Comparison of ENCODE assay signal across 35 mouse cellular contexts in genomic region chr12:49830665-49831064, GRCm38 (mm10).
A peak's percentile ranks its signal among the peaks of the same experiment; 100 is the strongest.
DNase-seq lines count a peak whose midpoint lies in the region; ATAC-seq and TF ChIP-seq lines count a peak whose summit lies in the region.
"Had no signal": no experiment of that assay in that cellular context is flagged by ENCODE, and none has a peak within 500 bp of the region (broad histone marks: within the 10 kb centered on the region; RNA-seq: fewer than 3 reads in every experiment).

No protein-coding gene starts in this region.

- no peak overlapping the region for H3K4me3 ChIP-seq in liver, postnatal 0 days (ENCODE audit: low read depth, low read length)
- H3K4me3 ChIP-seq: embryonic facial prominence, embryonic 13.5 days; hindbrain, embryonic 12.5 days; intestine, embryonic 15.5 days; left cerebral cortex, adult 2 months; limb, embryonic 13.5 days; megakaryocyte, embryonic 14.5 days; midbrain, embryonic 12.5 days; neural tube, embryonic 13.5 days had no signal

- H3K4me2 ChIP-seq in liver, postnatal 0 days (ENCODE audit: low read depth, low read length), result no peak overlapping the region
- H3K4me2 ChIP-seq: embryonic facial prominence, embryonic 13.5 days; heart, embryonic 11.5 days; hindbrain, embryonic 12.5 days; intestine, embryonic 15.5 days; limb, embryonic 13.5 days; liver, embryonic 11.5 days; midbrain, embryonic 12.5 days; neural tube, embryonic 13.5 days had no signal

- no peak for TF ChIP-seq EP300 in liver, postnatal 0 days (IDR thresholded peaks at IDR 0.05; ENCODE audit: low read depth)

- no peak for TF ChIP-seq CTCF in liver, postnatal 0 days (IDR thresholded peaks at IDR 0.05; ENCODE audit: low read depth)

- no peak overlapping the region for H3K27ac ChIP-seq in liver, postnatal 0 days (ENCODE audit: low read depth)
- H3K27ac ChIP-seq: embryonic facial prominence, embryonic 13.5 days; hindbrain, embryonic 12.5 days; hindbrain, postnatal 0 days; intestine, embryonic 15.5 days; limb, embryonic 13.5 days; midbrain, embryonic 12.5 days; neural tube, embryonic 13.5 days; stomach, postnatal 0 days had no signal

- peak; percentile 1 for DNase-seq in cerebellum, adult 9-10 months
- no peak for DNase-seq in cerebellum, adult 11 months
- DNase-seq in frontal cortex, postnatal 25 days (ENCODE audit: low spot score in 2 of 2), result no peak
- DNase-seq in right cerebral cortex, postnatal 10 days (ENCODE audit: low spot score in 2 of 2), result peak; percentile 45 to 58
- no peak for DNase-seq in right cerebral cortex, postnatal 14 days
- DNase-seq in embryo, embryonic 9.5 days (ENCODE audit: extremely low spot score), result no peak
- no peak for DNase-seq in liver, postnatal 0 days
- DNase-seq: adrenal gland, adult 2 months; adrenal gland, postnatal 36 days; cerebellum, adult 8-10 months; embryo, embryonic 11 days; gastrocnemius, postnatal 25 days; heart, adult 11 months; heart, postnatal 36 days; kidney, adult 2 months; kidney, postnatal 36 days; lung, postnatal 4 days; right cerebral cortex, postnatal 4 days; thymus, adult 2 months; thymus, postnatal 36 days had no signal

- no peaks in the 10 kb centered on the region for H3K4me1 ChIP-seq in liver, postnatal 0 days (ENCODE audit: insufficient read depth)
- H3K4me1 ChIP-seq: embryonic facial prominence, embryonic 13.5 days; hindbrain, embryonic 12.5 days; intestine, embryonic 15.5 days; megakaryocyte, embryonic 14.5 days; midbrain, embryonic 12.5 days; neural tube, embryonic 13.5 days had no signal

- 70% methylated on average over 4 of the region's 4 CpGs for WGBS in liver, postnatal 0 days (ENCODE audit: insufficient replicate concordance)

- H3K36me3 ChIP-seq in liver, postnatal 0 days (replicated peaks; ENCODE audit: insufficient read depth, low read length), result no peaks in the 10 kb centered on the region
- H3K36me3 ChIP-seq: embryonic facial prominence, embryonic 13.5 days; hindbrain, embryonic 12.5 days; intestine, embryonic 15.5 days; limb, embryonic 13.5 days; midbrain, embryonic 12.5 days; neural tube, embryonic 13.5 days had no signal

- no peaks in the 10 kb centered on the region for H3K9me3 ChIP-seq in liver, postnatal 0 days (ENCODE audit: low read length)
- H3K9me3 ChIP-seq: embryonic facial prominence, embryonic 13.5 days; hindbrain, embryonic 12.5 days; intestine, embryonic 15.5 days; limb, embryonic 13.5 days; megakaryocyte, embryonic 14.5 days; midbrain, embryonic 12.5 days; neural tube, embryonic 13.5 days had no signal

- H3K9ac ChIP-seq in liver, postnatal 0 days (replicated peaks), result no peak overlapping the region
- H3K9ac ChIP-seq: embryonic facial prominence, embryonic 13.5 days; hindbrain, embryonic 12.5 days; intestine, embryonic 15.5 days; limb, embryonic 13.5 days; midbrain, embryonic 12.5 days; neural tube, embryonic 13.5 days had no signal

- no peaks in the 10 kb centered on the region for H3K27me3 ChIP-seq in liver, postnatal 0 days (ENCODE audit: insufficient read depth, low read length)
- H3K27me3 ChIP-seq: CH12.LX; embryonic facial prominence, embryonic 13.5 days; hindbrain, embryonic 12.5 days; intestine, embryonic 15.5 days; limb, embryonic 13.5 days; megakaryocyte, embryonic 14.5 days; midbrain, embryonic 12.5 days; neural tube, embryonic 13.5 days had no signal

- ATAC-seq in frontal cortex, adult (ENCODE audit: low TSS enrichment), result peak; percentile 32; the same call in 1 of the 2 replicates
- ATAC-seq in liver, postnatal 0 days, result no peak
- ATAC-seq: activated CD4-positive, CD25-positive, alpha-beta regulatory T cell, adult 4 months; hindbrain, postnatal 0 days; intestine, embryonic 15.5 days had no signal

Comparison
In these comparisons a context has a peak if more than half of its experiments do, and no peak if none do; other contexts are left out.
1. DNase-seq: peak in cerebellum, adult 9-10 months (single experiment) and right cerebral cortex, postnatal 10 days (2 of 2); none in cerebellum, adult 11 months (single experiment), frontal cortex, postnatal 25 days (0 of 2), right cerebral cortex, postnatal 14 days (single experiment), embryo, embryonic 9.5 days (single experiment) and liver, postnatal 0 days (single experiment).